9 mouse cellular contexts compared by ENCODE assay signal in genomic region chr19:10064173-10065012, GRCm38 (mm10). TPM values are rescaled to one million over a fixed set of nuclear protein-coding genes. Genes with fewer than 3 reads are reported as not detected.
A peak's percentile ranks its signal among the peaks of the same experiment; 100 is the strongest.
DNase-seq lines count a peak whose midpoint lies in the region; ATAC-seq lines count a peak whose summit lies in the region.
"Had no signal": no experiment of that assay in that cellular context is flagged by ENCODE, and none has a peak within 500 bp of the region (broad histone marks: within the 10 kb centered on the region; RNA-seq: fewer than 3 reads in every experiment).

No protein-coding gene starts in this region.

- no peaks in the 10 kb centered on the region for H3K27me3 ChIP-seq in midbrain, embryonic 11.5 days (ENCODE audit: control insufficient read depth, insufficient read depth, low read length)
- H3K27me3 ChIP-seq in midbrain, embryonic 16.5 days (ENCODE audit: control insufficient read depth, insufficient read depth, low read depth, low read length): no peaks in the 10 kb centered on the region
- no peaks in the 10 kb centered on the region for H3K27me3 ChIP-seq in liver, embryonic 13.5 days

- no peaks in the 10 kb centered on the region; the same call in 1 of the 2 replicates for H3K4me1 ChIP-seq in midbrain, embryonic 11.5 days (ENCODE audit: control insufficient read depth, insufficient read depth, low read length)
- H3K4me1 ChIP-seq in midbrain, embryonic 16.5 days (ENCODE audit: control insufficient read depth, insufficient read depth, low read length): peaks cover 3% of the 10 kb centered on the region
- peaks cover 73% of the 10 kb centered on the region for H3K4me1 ChIP-seq in liver, embryonic 13.5 days (replicated peaks)

- no peaks in the 10 kb centered on the region for H3K9me3 ChIP-seq in midbrain, embryonic 11.5 days (ENCODE audit: control insufficient read depth, low read length)
- H3K9me3 ChIP-seq in midbrain, embryonic 16.5 days (replicated peaks; ENCODE audit: control insufficient read depth, low read length, poor library complexity, severe bottlenecking): no peaks in the 10 kb centered on the region
- H3K9me3 ChIP-seq in liver, embryonic 13.5 days (replicated peaks): no peaks in the 10 kb centered on the region
- H3K9me3 ChIP-seq: embryonic facial prominence, embryonic 10.5 days had no signal

- H3K9ac ChIP-seq in midbrain, embryonic 11.5 days (ENCODE audit: low read length): no peak overlapping the region
- no peak overlapping the region for H3K9ac ChIP-seq in midbrain, embryonic 16.5 days (ENCODE audit: low read depth, low read length)
- no peak overlapping the region for H3K9ac ChIP-seq in liver, embryonic 13.5 days

- WGBS in midbrain, embryonic 11.5 days: 93% methylated on average over 10 of the region's 10 CpGs
- WGBS in midbrain, embryonic 16.5 days: 80% methylated on average over 10 of the region's 10 CpGs
- WGBS in liver, embryonic 13.5 days (ENCODE audit: insufficient replicate concordance): 51% methylated on average over 10 of the region's 10 CpGs

- ATAC-seq in frontal cortex, adult (ENCODE audit: low TSS enrichment): peak; percentile 46
- ATAC-seq in midbrain, embryonic 11.5 days (ENCODE audit: low FRiP score): no peak
- no peak for ATAC-seq in midbrain, embryonic 16.5 days
- no peak for ATAC-seq in liver, embryonic 13.5 days (ENCODE audit: low read depth)

- DNase-seq in frontal cortex, postnatal 25 days (ENCODE audit: low spot score in 2 of 2): no peak
- peak; percentile 80 for DNase-seq in midbrain, embryonic 11.5 days (ENCODE audit: low spot score, missing footprints)
- DNase-seq in liver, embryonic 13.5 days: no peak
- peak; percentile 80 for DNase-seq in thymus, postnatal 14 days
- no peak for DNase-seq in cerebellum, postnatal 25 days
- no peak for DNase-seq in cerebellum, postnatal 36 days

- H3K27ac ChIP-seq in midbrain, embryonic 11.5 days (ENCODE audit: low read depth, low read length): no peak overlapping the region
- no peak overlapping the region for H3K27ac ChIP-seq in midbrain, embryonic 16.5 days (ENCODE audit: low read length)
- peak overlapping the region; percentile 64 for H3K27ac ChIP-seq in liver, embryonic 13.5 days
- H3K27ac ChIP-seq: embryonic facial prominence, embryonic 10.5 days had no signal

- H3K4me2 ChIP-seq in midbrain, embryonic 11.5 days: no peak overlapping the region
- H3K4me2 ChIP-seq in midbrain, embryonic 16.5 days (ENCODE audit: low read length): no peak overlapping the region
- H3K4me2 ChIP-seq in liver, embryonic 13.5 days: no peak overlapping the region

- peaks cover 55% of the 10 kb centered on the region for H3K36me3 ChIP-seq in midbrain, embryonic 11.5 days (ENCODE audit: control insufficient read depth, insufficient read depth, low read length)
- peaks cover 38% of the 10 kb centered on the region for H3K36me3 ChIP-seq in midbrain, embryonic 16.5 days (ENCODE audit: control insufficient read depth, insufficient read depth, low read length)
- H3K36me3 ChIP-seq in liver, embryonic 13.5 days: peaks cover 75% of the 10 kb centered on the region

- H3K4me3 ChIP-seq in midbrain, embryonic 11.5 days (ENCODE audit: low read depth, low read length): no peak overlapping the region
- H3K4me3 ChIP-seq in midbrain, embryonic 16.5 days (ENCODE audit: low read depth, low read length): no peak overlapping the region
- no peak overlapping the region for H3K4me3 ChIP-seq in liver, embryonic 13.5 days (replicated peaks)
- H3K4me3 ChIP-seq: embryonic facial prominence, embryonic 10.5 days had no signal

RNA-seq across cellular contexts. Expression of gene Fads3, which starts 23.0 kb away (rescaled TPM):
- polyA plus RNA-seq in midbrain, embryonic 11.5 days (2014; fragmentation: Nextera tagmentation; extraction: Ambion mirVana): 5.0 and 5.1 TPM in 2 replicates
- 31.6 and 38.2 TPM in 2 replicates for polyA plus RNA-seq in midbrain, embryonic 16.5 days (2015; fragmentation: Nextera tagmentation; extraction: Ambion mirVana)
- polyA plus RNA-seq in liver, embryonic 13.5 days (2015; fragmentation: Nextera tagmentation; extraction: Ambion mirVana): 5.3 and 7.3 TPM in 2 replicates

RNA-seq across cellular contexts. Expression of gene Fads2, which starts 37.2 kb away (rescaled TPM):
- polyA plus RNA-seq in midbrain, embryonic 11.5 days (2014; fragmentation: Nextera tagmentation; extraction: Ambion mirVana): 76.4 and 80.5 TPM in 2 replicates
- 215 and 256 TPM in 2 replicates for polyA plus RNA-seq in midbrain, embryonic 16.5 days (2015; fragmentation: Nextera tagmentation; extraction: Ambion mirVana)
- polyA plus RNA-seq in liver, embryonic 13.5 days (2015; fragmentation: Nextera tagmentation; extraction: Ambion mirVana): 66.8 and 76.0 TPM in 2 replicates

Comparison
In these comparisons a context has a peak if more than half of its experiments do, and no peak if none do; other contexts are left out.
1. DNase-seq: peak in midbrain, embryonic 11.5 days (single experiment) and thymus, postnatal 14 days (single experiment); none in frontal cortex, postnatal 25 days (0 of 2), liver, embryonic 13.5 days (single experiment), cerebellum, postnatal 25 days (0 of 2) and cerebellum, postnatal 36 days (0 of 2).